Mouse (Mus musculus): ENCODE measurements at regions not wholly inside any gene's neighbourhood (a gene's known extent, or its start where the extent isn't known, plus 50 kb on each side); places are given as distances from the start of the nearest gene placed in this dataset.

- TF ChIP-seq CTCF (IDR thresholded peaks at IDR 0.05; ENCODE audit: low read depth) = no peak
- TF ChIP-seq EP300 (optimal IDR thresholded peaks at IDR 0.05) = no peak
These were observed 54.7 kb upstream of the Dmrtb1 start for GRCm38 (mm10) chr4:107738776-107739175.

All from stomach, postnatal 0 days (tissue).